Mouse (Mus musculus): ENCODE results near the gene Ptgr1.

The Ptgr1 gene

GRCm38 (mm10) chr4:58990609-58991434, 3.9 kb upstream of the Ptgr1 start:
- in situ Hi-C loops (cut with MboI), result no loop called here

- in situ Hi-C loops (cut with MboI), result no loop called here
Measured at GRCm38 (mm10) chr4:58989303-58989898, 2.5 kb upstream of the Ptgr1 start.

- in situ Hi-C loops (cut with MboI), result no loop called here
Measured at GRCm38 (mm10) chr4:58985157-58985648, 1.7 kb downstream of the Ptgr1 start.

- in situ Hi-C loops (cut with MboI), result no loop called here
Measured at GRCm38 (mm10) chr4:58982806-58983205, 4.1 kb downstream of the Ptgr1 start.

GRCm38 (mm10) chr4:58981421-58981820, 5.5 kb downstream of the Ptgr1 start:
- in situ Hi-C loops (cut with MboI), result no loop called here

- in situ Hi-C loops (cut with MboI), result no loop called here
Measured at GRCm38 (mm10) chr4:58975711-58976110, 11.2 kb downstream of the Ptgr1 start.

GRCm38 (mm10) chr4:58970678-58971077, 16.2 kb downstream of the Ptgr1 start:
- in situ Hi-C loops (cut with MboI), result no loop called here

GRCm38 (mm10) chr4:58965136-58965535, 21.8 kb downstream of the Ptgr1 start:
- in situ Hi-C loops (cut with MboI), result no loop called here

- in situ Hi-C loops (cut with MboI), result no loop called here
Measured at GRCm38 (mm10) chr4:58963271-58963670, 23.6 kb downstream of the Ptgr1 start.

GRCm38 (mm10) chr4:58961719-58962118, 25.2 kb downstream of the Ptgr1 start:
- in situ Hi-C loops (cut with MboI), result no loop called here

- in situ Hi-C loops (cut with MboI), result no loop called here
Measured at GRCm38 (mm10) chr4:58952630-58953029, 34.3 kb downstream of the Ptgr1 start.

- in situ Hi-C loops (cut with MboI), result no loop called here
Measured at GRCm38 (mm10) chr4:58948391-58948790, 38.5 kb downstream of the Ptgr1 start.

GRCm38 (mm10) chr4:58944695-58945094, 42.2 kb downstream of the Ptgr1 start:
- in situ Hi-C loops (cut with MboI), result no loop called here

GRCm38 (mm10) chr4:58944206-58944553, 42.7 kb downstream of the Ptgr1 start:
- in situ Hi-C loops (cut with MboI), result no loop called here

GRCm38 (mm10) chr4:58943420-58944205, 43.3 kb downstream of the Ptgr1 start, which contains the start of gene Zkscan16:
Gene Zkscan16, plus strand, starts transcription at chr4:58943628.
- in situ Hi-C loops (cut with MboI), result no loop called here

- in situ Hi-C loops (cut with MboI), result no loop called here
Measured at GRCm38 (mm10) chr4:58942942-58943341, 44.0 kb downstream of the Ptgr1 start.

- in situ Hi-C loops (cut with MboI), result no loop called here
Measured at GRCm38 (mm10) chr4:58941638-58942037, 45.3 kb downstream of the Ptgr1 start.

GRCm38 (mm10) chr4:58935846-58936245, 51.1 kb downstream of the Ptgr1 start:
- in situ Hi-C loops (cut with MboI), result no loop called here

GRCm38 (mm10) chr4:58934746-58935476, 52.0 kb downstream of the Ptgr1 start:
- in situ Hi-C loops (cut with MboI), result no loop called here

GRCm38 (mm10) chr4:58934308-58934707, 52.6 kb downstream of the Ptgr1 start:
- in situ Hi-C loops (cut with MboI), result no loop called here

- in situ Hi-C loops (cut with MboI), result no loop called here
Measured at GRCm38 (mm10) chr4:58932541-58932940, 54.4 kb downstream of the Ptgr1 start.

- in situ Hi-C loops (cut with MboI), result no loop called here
Measured at GRCm38 (mm10) chr4:58927661-58928060, 59.3 kb downstream of the Ptgr1 start.
